Comparison of ENCODE assay signal across 11 mouse cellular contexts in genomic region chr11:118007460-118008143, GRCm38 (mm10). TPM values are rescaled to one million over a fixed set of nuclear protein-coding genes. Genes with fewer than 3 reads are reported as not detected.
DNase-seq lines count a peak whose midpoint lies in the region; ATAC-seq lines count a peak whose summit lies in the region.
"Had no signal": no experiment of that assay in that cellular context is flagged by ENCODE, and none has a peak within 500 bp of the region (broad histone marks: within the 10 kb centered on the region; RNA-seq: fewer than 3 reads in every experiment).

No protein-coding gene starts in this region.

- H3K27ac ChIP-seq in heart, embryonic 12.5 days (ENCODE audit: poor library complexity, severe bottlenecking): peak overlapping the region; percentile 70; the same call in 1 of the 2 replicates
- H3K27ac ChIP-seq in embryonic facial prominence, embryonic 12.5 days: no peak overlapping the region
- H3K27ac ChIP-seq in lung, embryonic 15.5 days: no peak overlapping the region

- DNase-seq in heart, adult 18-20 months: no peak
- DNase-seq in CD4-positive, CD25-positive, alpha-beta regulatory T cell, adult 2 months (ENCODE audit: low read depth, low spot score): peak; percentile 64
- DNase-seq in ovary, adult 18-20 months (ENCODE audit: low spot score): no peak
- no peak for DNase-seq in cerebellum, adult 18-20 months
- no peak for DNase-seq in thymus, postnatal 0 days (ENCODE audit: low spot score)
- DNase-seq: embryo, embryonic 11 days; kidney, adult 11 months had no signal

- H3K9me3 ChIP-seq in heart, embryonic 12.5 days (replicated peaks): no peaks in the 10 kb centered on the region
- H3K9me3 ChIP-seq in embryonic facial prominence, embryonic 12.5 days: no peaks in the 10 kb centered on the region
- no peaks in the 10 kb centered on the region for H3K9me3 ChIP-seq in lung, embryonic 15.5 days

- peaks cover 61% of the 10 kb centered on the region for H3K4me1 ChIP-seq in heart, embryonic 12.5 days (replicated peaks)
- H3K4me1 ChIP-seq in embryonic facial prominence, embryonic 12.5 days: peaks cover 21% of the 10 kb centered on the region
- H3K4me1 ChIP-seq in lung, embryonic 15.5 days: peaks cover 28% of the 10 kb centered on the region

- ATAC-seq in heart, embryonic 12.5 days (ENCODE audit: insufficient number of reproducible peaks, low FRiP score): peak; percentile 43; the same call in 1 of the 2 replicates
- 0 out of 2 replicates have a peak, but pooled peaks have one; percentile 16 for ATAC-seq in embryonic facial prominence, embryonic 12.5 days (ENCODE audit: insufficient number of reproducible peaks, insufficient read depth, low FRiP score, low TSS enrichment)
- ATAC-seq in lung, embryonic 15.5 days (ENCODE audit: borderline replicate concordance, extremely low read depth, low FRiP score, low TSS enrichment): peak; percentile 29; the same call in 1 of the 2 replicates

- 51% methylated on average over 8 of the region's 8 CpGs for WGBS in heart, embryonic 12.5 days
- WGBS in embryonic facial prominence, embryonic 12.5 days: 62% methylated on average over 8 of the region's 8 CpGs
- WGBS in lung, embryonic 15.5 days: 50% methylated on average over 8 of the region's 8 CpGs

- 0 out of 2 replicates have a peak overlapping the region, but pooled peaks have one; percentile 2 for H3K9ac ChIP-seq in heart, embryonic 12.5 days
- H3K9ac ChIP-seq in embryonic facial prominence, embryonic 12.5 days: no peak overlapping the region
- H3K9ac ChIP-seq in lung, embryonic 15.5 days: no peak overlapping the region

- H3K4me3 ChIP-seq in heart, embryonic 12.5 days: no peak overlapping the region
- no peak overlapping the region for H3K4me3 ChIP-seq in embryonic facial prominence, embryonic 12.5 days
- H3K4me3 ChIP-seq in lung, embryonic 15.5 days: no peak overlapping the region
- H3K4me3 ChIP-seq: myocyte had no signal

- H3K27me3 ChIP-seq in heart, embryonic 12.5 days (replicated peaks): no peaks in the 10 kb centered on the region
- no peaks in the 10 kb centered on the region for H3K27me3 ChIP-seq in embryonic facial prominence, embryonic 12.5 days
- no peaks in the 10 kb centered on the region for H3K27me3 ChIP-seq in lung, embryonic 15.5 days

- no peak overlapping the region; the same call in 1 of the 2 replicates for H3K4me2 ChIP-seq in heart, embryonic 12.5 days
- no peak overlapping the region for H3K4me2 ChIP-seq in embryonic facial prominence, embryonic 12.5 days (replicated peaks)
- no peak overlapping the region for H3K4me2 ChIP-seq in lung, embryonic 15.5 days

- peaks cover 31% of the 10 kb centered on the region for H3K36me3 ChIP-seq in heart, embryonic 12.5 days
- H3K36me3 ChIP-seq in embryonic facial prominence, embryonic 12.5 days: peaks cover 40% of the 10 kb centered on the region
- peaks cover 39% of the 10 kb centered on the region for H3K36me3 ChIP-seq in lung, embryonic 15.5 days

RNA-seq across cellular contexts. Expression of gene Pgs1, which starts 21.5 kb away (rescaled TPM):
- 28.9 and 29.6 TPM in 2 replicates for polyA plus RNA-seq in heart, embryonic 12.5 days (2016; fragmentation: Nextera tagmentation; extraction: Ambion mirVana)
- 10 to 100 TPM; 17.0 to 18.8 TPM for total RNA-seq in heart, adult 18-20 months (2021)
- 43.0 and 46.2 TPM in 2 replicates for polyA plus RNA-seq in embryonic facial prominence, embryonic 12.5 days (2016; fragmentation: Nextera tagmentation; extraction: Ambion mirVana)
- polyA plus RNA-seq in lung, embryonic 15.5 days (2015; fragmentation: Nextera tagmentation; extraction: Ambion mirVana): 37.7 and 42.2 TPM in 2 replicates
- polyA plus RNA-seq in thymus, postnatal 0 days (2015; fragmentation: Nextera tagmentation; extraction: Ambion mirVana): 54.8 and 55.6 TPM in 2 replicates

RNA-seq across cellular contexts. Expression of gene Socs3, which starts 37.8 kb away (rescaled TPM):
- 7.1 and 8.0 TPM in 2 replicates for polyA plus RNA-seq in heart, embryonic 12.5 days (2016; fragmentation: Nextera tagmentation; extraction: Ambion mirVana)
- total RNA-seq in heart, adult 18-20 months (2021): 1 to 10 TPM; 3.2 to 3.5 TPM
- 18.4 and 19.3 TPM in 2 replicates for polyA plus RNA-seq in embryonic facial prominence, embryonic 12.5 days (2016; fragmentation: Nextera tagmentation; extraction: Ambion mirVana)
- polyA plus RNA-seq in lung, embryonic 15.5 days (2015; fragmentation: Nextera tagmentation; extraction: Ambion mirVana): 12.7 and 13.5 TPM in 2 replicates
- 25.8 and 26.7 TPM in 2 replicates for polyA plus RNA-seq in thymus, postnatal 0 days (2015; fragmentation: Nextera tagmentation; extraction: Ambion mirVana)
